Mouse (Mus musculus): Measurements from ENCODE around the gene Ap1s3.
A peak's percentile ranks its signal among the peaks of the same experiment; 100 is the strongest.

The Ap1s3 gene

DNA sequence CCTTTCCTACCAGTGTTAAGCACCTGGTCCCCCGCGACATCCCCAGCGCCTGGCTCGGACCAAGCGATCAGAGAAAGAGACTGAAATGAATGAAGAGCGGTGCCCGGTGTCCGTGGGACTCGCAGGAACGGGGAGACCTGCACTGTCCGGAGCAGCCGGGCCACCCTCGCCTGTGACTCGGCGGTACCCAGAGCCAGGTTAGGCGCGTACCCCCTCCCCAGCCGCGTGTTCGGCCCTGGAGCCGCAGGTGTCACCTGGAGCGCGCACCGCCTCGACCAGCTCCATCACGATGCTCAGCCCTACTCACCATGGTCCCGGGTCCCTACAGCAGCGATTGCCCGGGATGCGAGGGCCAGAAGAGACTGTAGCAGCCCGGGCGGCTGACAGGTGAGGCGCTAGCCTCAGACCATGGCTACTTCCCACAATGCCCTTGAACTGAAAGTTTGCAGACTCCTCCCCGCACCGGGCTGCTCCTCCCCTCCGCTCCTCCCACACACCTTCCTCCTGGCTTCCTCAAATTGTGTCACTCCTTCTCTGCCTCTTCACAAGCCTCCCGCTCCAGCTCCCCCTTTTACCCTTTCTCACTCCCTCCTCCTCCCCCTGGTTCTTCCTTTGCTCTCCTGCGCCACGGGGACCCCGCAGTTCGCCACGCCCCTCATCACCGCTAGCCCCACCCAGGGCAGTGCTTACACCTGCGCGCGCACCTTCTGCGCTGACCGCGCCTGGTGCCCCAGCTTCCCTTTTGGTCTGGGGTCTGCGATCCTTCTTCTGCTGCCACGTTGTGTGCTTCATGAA lies at the start of gene Ap1s3:
TSS of gene Ap1s3 (minus strand) at position 430 of the 795 bp plus-strand sequence.
- DNase-seq (ENCODE audit: low read depth), result peak; percentile 61

DNA sequence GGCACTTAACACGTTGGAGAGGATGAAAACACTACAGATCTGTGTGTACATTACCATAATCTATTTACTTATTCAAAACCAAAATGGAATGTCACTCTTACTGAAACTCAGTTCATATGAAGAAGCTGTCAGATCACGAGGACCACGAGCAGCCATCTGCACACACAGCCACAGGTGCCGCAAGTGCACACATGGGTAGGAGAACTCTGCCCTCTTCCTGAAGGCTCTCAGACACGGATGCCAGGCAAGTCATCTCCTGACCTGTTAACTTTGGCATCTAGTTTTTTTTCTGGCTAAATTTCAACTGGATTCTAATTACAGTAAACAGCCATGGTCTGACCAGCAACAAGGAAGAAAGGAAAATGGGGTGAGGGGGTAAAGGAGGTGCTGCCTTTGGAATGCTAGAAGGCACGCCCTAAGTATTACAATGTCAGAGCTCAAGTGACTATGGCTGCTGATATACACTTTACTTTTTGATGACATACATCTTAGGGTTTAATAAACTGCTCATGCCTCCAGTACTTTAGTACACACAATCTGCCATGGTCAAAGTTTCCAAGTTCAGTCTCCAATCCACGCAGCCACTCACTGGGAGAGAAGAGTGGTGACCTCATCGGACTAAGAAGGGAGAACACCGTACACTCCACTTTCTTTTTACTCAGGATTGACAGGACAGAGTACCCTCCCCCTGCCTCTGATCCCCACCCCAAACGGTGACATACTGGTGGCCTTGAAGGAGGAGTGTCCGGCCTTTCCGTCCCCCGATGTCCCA lies 42.6 kb upstream of the Ap1s3 start:
- DNase-seq (ENCODE audit: low read depth), result no peak

DNA sequence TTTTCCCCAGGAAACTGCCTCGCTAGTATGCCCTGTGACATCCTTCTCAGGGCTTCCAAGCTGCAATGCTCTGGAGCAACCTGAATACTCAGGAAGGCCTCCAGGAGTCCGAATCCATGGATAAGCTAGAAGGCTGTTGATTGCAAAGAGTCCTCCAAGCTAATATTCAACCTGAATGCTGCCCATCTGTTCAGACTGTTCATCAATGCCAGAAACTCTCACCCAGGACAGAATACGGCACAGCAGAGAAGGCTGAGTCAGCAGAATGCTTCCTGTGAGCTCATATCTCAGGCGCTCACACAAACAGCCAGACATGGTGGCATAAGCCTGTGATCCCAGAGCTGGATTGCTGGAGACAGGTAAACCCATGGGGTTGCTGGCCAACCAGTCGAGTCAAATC lies 41.3 kb upstream of the Ap1s3 start:
- no peak for DNase-seq (ENCODE audit: low read depth)

- no peak for DNase-seq (ENCODE audit: low read depth)
These were observed 39.7 kb upstream of the Ap1s3 start for GRCm38 (mm10) chr1:79711147-79712126.

GRCm38 (mm10) chr1:79710678-79711077 lies 38.9 kb upstream of the Ap1s3 start:
- no peak for DNase-seq (ENCODE audit: low read depth)

DNA sequence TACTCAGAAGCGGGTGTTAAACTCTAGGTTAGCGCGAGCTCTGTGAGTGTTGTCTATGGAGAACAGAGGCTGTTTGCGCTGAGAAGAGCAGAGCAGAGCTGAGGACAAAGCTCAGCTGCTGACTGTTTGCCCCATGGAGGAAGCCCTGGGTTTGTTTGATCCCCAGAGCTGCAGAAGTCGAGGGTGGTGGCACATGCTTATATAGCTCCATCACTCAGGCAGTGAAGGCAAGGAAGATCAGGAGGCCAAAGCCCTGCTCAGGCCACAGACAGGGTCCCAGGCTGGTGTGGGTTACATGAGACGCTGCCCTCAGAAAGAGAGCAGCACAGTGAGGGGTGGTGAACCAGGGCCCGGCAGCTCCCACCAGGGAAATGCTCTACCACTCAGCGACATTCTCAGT lies 38.4 kb upstream of the Ap1s3 start:
- no peak for DNase-seq (ENCODE audit: low read depth)

- no peak for DNase-seq (ENCODE audit: low read depth)
These were observed 35.6 kb upstream of the Ap1s3 start for GRCm38 (mm10) chr1:79707383-79707782.

- no peak for DNase-seq (ENCODE audit: low read depth)
These were observed 34.9 kb upstream of the Ap1s3 start for GRCm38 (mm10) chr1:79706707-79707106.

DNA sequence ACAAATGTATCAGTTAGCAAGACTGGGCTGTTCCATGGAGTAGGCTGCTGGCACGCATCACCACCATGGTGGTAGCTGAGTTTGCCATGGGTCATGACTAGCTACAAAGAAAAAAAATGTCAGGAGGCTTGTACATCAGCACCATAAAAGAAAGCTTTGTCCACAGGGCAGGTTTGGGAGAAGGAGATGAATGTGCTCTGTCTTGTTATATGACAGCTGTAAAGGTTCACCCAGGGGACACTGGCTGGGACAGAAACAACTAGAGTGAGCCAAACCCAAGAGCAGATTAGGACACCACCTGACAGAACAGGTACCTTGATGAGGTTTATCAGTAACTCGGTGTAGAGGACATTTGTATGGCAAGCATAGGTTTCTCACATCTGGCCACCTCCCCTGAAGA lies 32.9 kb upstream of the Ap1s3 start:
- no peak for DNase-seq (ENCODE audit: low read depth)

DNA sequence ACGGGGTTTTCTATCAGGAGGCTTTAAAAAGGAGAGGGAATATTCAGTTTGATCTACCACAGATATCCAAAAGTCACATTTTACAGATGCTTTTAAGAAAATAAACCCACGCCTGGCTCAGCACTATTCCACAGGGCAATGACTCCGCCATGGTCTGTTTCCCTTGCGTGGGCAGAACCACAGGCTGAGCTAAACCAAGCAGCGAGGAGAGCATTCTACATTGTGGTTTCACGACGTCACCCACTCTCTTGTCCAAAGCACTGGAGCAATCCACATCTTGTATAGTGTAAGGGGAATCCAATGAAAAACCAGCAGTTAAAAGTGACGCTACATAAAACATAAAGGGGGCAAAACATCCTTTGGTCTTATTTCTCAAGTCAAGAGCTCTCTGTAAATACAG lies 31.7 kb upstream of the Ap1s3 start:
- no peak for DNase-seq (ENCODE audit: low read depth)

- DNase-seq (ENCODE audit: low read depth), result no peak
These were observed 26.7 kb upstream of the Ap1s3 start for GRCm38 (mm10) chr1:79698506-79698905.

DNA sequence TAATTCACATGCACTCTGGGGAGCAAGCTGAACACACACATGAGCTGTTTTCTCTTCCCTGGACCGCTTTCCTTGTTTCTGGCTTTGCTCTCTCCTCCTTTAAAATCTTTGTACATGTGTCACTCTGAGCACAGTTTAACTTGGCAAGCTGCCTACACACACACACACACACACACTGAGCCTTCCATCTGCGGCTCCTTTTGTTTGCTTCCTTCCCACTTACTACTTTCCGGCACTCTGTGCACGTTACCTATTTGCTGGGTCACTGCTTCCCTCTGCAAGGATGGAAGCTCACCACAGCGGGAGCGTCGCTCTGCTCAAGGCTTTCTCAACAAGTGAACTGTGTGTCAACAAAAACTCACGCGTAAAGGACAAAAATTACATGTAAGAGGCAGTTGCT lies 25.6 kb upstream of the Ap1s3 start:
- no peak for DNase-seq (ENCODE audit: low read depth)

DNA sequence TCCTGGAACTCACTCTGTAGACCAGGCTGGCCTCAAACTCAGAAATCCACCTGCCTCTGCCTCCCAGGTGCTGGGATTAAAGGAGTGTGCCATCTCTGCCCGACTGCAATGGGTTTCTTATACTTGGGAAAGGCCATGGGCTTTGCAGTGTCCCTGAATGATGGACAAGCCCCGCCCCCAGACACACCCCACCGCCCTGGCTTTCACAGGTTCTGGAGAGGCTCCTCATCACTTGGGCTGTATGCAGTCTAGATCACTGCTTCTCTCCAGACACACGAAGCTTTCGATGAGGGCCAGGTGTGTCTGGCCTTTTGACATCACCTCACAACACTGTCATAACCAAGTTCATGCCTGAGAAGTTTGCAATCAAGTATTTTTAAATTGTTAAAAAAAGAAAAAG lies 25.2 kb upstream of the Ap1s3 start:
- DNase-seq (ENCODE audit: low read depth), result no peak

GRCm38 (mm10) chr1:79692482-79692881 lies 20.7 kb upstream of the Ap1s3 start:
- no peak for DNase-seq (ENCODE audit: low read depth)

- no peak for DNase-seq (ENCODE audit: low read depth)
These were observed 15.5 kb upstream of the Ap1s3 start for GRCm38 (mm10) chr1:79687254-79687653.

- DNase-seq (ENCODE audit: low read depth), result no peak
These were observed 12.3 kb upstream of the Ap1s3 start for GRCm38 (mm10) chr1:79684027-79684426.

DNA sequence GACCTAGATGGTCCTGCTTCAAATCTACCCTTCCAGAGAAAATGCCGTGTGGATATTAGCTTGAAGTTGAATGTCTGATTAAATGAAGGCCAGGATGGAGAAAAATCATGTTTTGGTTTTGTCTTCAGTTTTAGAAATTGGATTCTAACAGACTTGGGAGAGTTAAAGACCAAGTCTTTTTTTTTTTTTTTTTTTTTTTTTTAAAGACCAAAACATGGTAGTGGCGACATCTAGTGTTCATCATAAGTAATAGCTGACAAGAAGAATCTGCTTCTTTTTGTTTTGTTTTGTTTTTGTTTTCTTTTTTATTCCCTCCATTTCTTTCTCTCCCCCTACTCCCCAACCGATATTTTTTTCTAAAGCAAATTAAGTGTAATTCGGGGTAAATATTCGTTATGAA lies 11.2 kb upstream of the Ap1s3 start:
- no peak for DNase-seq (ENCODE audit: low read depth)

DNA sequence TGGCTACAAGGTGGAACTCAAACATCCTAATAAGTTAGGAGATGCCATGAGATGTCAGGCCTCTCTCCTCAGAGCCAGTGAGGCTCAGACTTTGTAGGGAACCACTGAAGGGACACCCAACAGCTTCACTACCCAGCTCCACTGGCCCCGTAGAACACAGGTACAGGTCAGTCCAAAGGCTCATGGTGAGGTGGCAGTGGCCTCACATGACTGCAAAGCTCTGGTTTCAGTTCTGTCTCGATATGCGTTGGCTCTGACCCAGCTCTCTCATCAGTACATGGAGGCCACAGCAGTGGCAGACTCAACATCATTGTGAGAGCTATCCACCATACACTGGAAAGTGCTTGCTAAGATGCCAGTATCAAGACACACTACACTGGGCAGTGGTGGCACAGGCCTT lies 9.0 kb upstream of the Ap1s3 start:
- no peak for DNase-seq (ENCODE audit: low read depth)

DNA sequence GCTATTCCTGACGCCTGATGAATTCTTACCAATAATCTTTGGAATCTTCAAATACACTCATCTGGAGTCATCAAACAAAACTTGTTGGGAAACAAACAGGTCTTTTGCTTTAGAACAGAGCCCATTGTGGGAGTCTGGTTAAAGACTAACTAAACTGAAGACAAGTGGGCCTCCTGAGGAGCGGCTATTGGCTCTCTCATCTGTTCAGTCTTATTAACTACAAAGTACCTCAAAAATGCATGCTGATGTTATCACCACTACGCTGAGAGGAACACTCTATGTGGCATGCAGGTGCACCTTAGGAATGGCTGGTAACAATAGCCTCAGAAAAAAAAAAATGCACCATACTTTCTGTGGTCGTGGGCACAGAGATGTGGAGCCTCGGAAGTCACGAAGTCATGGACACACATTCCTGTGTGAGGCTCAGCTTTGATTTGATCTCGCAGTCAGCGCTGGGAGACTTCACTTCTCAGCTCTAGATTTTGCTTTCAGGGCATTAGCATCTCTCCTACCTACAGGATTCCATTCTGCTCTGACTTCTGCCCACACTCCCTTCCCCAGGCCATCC lies 6.4 kb upstream of the Ap1s3 start:
- DNase-seq (ENCODE audit: low read depth), result no peak

GRCm38 (mm10) chr1:79675716-79676115 lies 3.9 kb upstream of the Ap1s3 start:
- DNase-seq (ENCODE audit: low read depth), result no peak

- DNase-seq (ENCODE audit: low read depth), result peak; percentile 53
These were observed 603 bp downstream of the Ap1s3 start for GRCm38 (mm10) chr1:79671196-79671542.

DNA sequence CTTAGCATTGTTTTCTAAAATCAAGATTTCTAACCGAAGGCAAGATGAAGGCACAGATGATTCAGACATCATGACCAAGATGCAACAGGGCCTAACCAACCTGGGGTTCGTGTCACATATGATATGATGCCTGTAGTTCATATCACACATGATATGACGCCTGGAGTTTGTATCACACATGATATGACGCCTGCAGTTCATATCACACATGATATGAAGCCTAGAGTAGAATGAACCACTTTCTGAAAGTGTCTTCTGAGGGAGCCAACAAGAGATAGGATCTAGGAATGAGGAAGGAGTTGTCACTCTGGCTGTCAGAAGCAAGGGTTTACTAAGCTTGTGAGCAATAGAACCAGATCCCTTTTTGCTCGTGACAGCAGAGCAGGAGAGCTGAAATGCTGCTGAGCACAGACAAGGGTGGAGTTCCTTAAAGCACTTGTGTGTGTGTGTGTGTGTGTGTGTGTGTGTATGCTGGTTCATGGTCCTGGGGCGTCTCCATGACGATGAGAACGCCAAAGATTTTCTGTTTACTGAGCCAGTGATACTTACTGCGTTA lies 2.3 kb downstream of the Ap1s3 start:
- no peak for DNase-seq (ENCODE audit: low read depth)

Data from c-Kit-positive CD71-negative TER-119-negative erythroid progenitor cells, embryonic 14.5 days (primary cell).